Comparison of ENCODE assay signal across 17 mouse cellular contexts in genomic region chr13:31911956-31912355, GRCm38 (mm10).
DNase-seq lines count a peak whose midpoint lies in the region; ATAC-seq lines count a peak whose summit lies in the region.
"Had no signal": no experiment of that assay in that cellular context is flagged by ENCODE, and none has a peak within 500 bp of the region (broad histone marks: within the 10 kb centered on the region; RNA-seq: fewer than 3 reads in every experiment).

No protein-coding gene starts in this region.

- peak; percentile 45 for DNase-seq in forebrain, embryonic 10.5 days (ENCODE audit: extremely low spot score, low spot score)
- DNase-seq in kidney, adult 11 months: no peak
- peak; percentile 10 for DNase-seq in 416B (ENCODE audit: low read depth)
- DNase-seq in ovary, adult 18-20 months (ENCODE audit: low spot score): no peak
- no peak for DNase-seq in adrenal gland, postnatal 25 days
- DNase-seq: cerebellum, adult 11-12 months; kidney, adult 2 months; lung, postnatal 10 days; right cerebral cortex, postnatal 4 days; thymus, postnatal 14 days had no signal

- H3K9ac ChIP-seq in forebrain, embryonic 12.5 days: no peak overlapping the region
- H3K9ac ChIP-seq in kidney, embryonic 16.5 days (replicated peaks; ENCODE audit: low read length): 0 out of 2 replicates have a peak overlapping the region, but pooled peaks have one; percentile 14
- no peak overlapping the region for H3K9ac ChIP-seq in embryonic facial prominence, embryonic 15.5 days
- H3K9ac ChIP-seq: forebrain, embryonic 13.5 days; hindbrain, embryonic 12.5 days; liver, embryonic 12.5 days; stomach, embryonic 15.5 days had no signal

- H3K27ac ChIP-seq in forebrain, embryonic 10.5 days: peak overlapping the region; percentile 54
- H3K27ac ChIP-seq in forebrain, embryonic 12.5 days: no peak overlapping the region
- H3K27ac ChIP-seq in kidney, embryonic 16.5 days (ENCODE audit: low read length): peak overlapping the region; percentile 27; the same call in 1 of the 2 replicates
- no peak overlapping the region for H3K27ac ChIP-seq in embryonic facial prominence, embryonic 15.5 days (replicated peaks)
- H3K27ac ChIP-seq: forebrain, embryonic 13.5 days; hindbrain, embryonic 12.5 days; liver, embryonic 12.5 days; stomach, embryonic 15.5 days had no signal

- H3K4me3 ChIP-seq in forebrain, embryonic 10.5 days: no peak overlapping the region
- H3K4me3 ChIP-seq in forebrain, embryonic 12.5 days (replicated peaks): no peak overlapping the region
- no peak overlapping the region for H3K4me3 ChIP-seq in kidney, embryonic 16.5 days (ENCODE audit: low read length)
- H3K4me3 ChIP-seq in embryonic facial prominence, embryonic 15.5 days (replicated peaks): no peak overlapping the region
- H3K4me3 ChIP-seq: forebrain, embryonic 13.5 days; hindbrain, embryonic 12.5 days; liver, embryonic 12.5 days; stomach, embryonic 15.5 days had no signal

- H3K36me3 ChIP-seq in forebrain, embryonic 10.5 days (replicated peaks): no peaks in the 10 kb centered on the region
- H3K36me3 ChIP-seq in forebrain, embryonic 12.5 days (replicated peaks): no peaks in the 10 kb centered on the region
- no peaks in the 10 kb centered on the region for H3K36me3 ChIP-seq in kidney, embryonic 16.5 days (ENCODE audit: insufficient read depth, low read length)
- H3K36me3 ChIP-seq in embryonic facial prominence, embryonic 15.5 days: no peaks in the 10 kb centered on the region
- H3K36me3 ChIP-seq: hindbrain, embryonic 12.5 days; liver, embryonic 12.5 days; stomach, embryonic 15.5 days had no signal

- no peaks in the 10 kb centered on the region for H3K9me3 ChIP-seq in forebrain, embryonic 10.5 days
- H3K9me3 ChIP-seq in forebrain, embryonic 12.5 days: no peaks in the 10 kb centered on the region
- no peaks in the 10 kb centered on the region for H3K9me3 ChIP-seq in kidney, embryonic 16.5 days (ENCODE audit: low read length)
- H3K9me3 ChIP-seq in embryonic facial prominence, embryonic 15.5 days (replicated peaks): no peaks in the 10 kb centered on the region
- H3K9me3 ChIP-seq: hindbrain, embryonic 12.5 days; liver, embryonic 12.5 days; stomach, embryonic 15.5 days had no signal

- H3K4me1 ChIP-seq in forebrain, embryonic 10.5 days: peaks cover 43% of the 10 kb centered on the region
- peaks cover 4% of the 10 kb centered on the region; the same call in 1 of the 2 replicates for H3K4me1 ChIP-seq in forebrain, embryonic 12.5 days
- H3K4me1 ChIP-seq in kidney, embryonic 16.5 days (ENCODE audit: insufficient read depth, low read length): peaks cover 9% of the 10 kb centered on the region
- 0 out of 2 replicates have a peak, but pooled peaks cover 4% of the 10 kb centered on the region for H3K4me1 ChIP-seq in embryonic facial prominence, embryonic 15.5 days
- H3K4me1 ChIP-seq: forebrain, embryonic 13.5 days; liver, embryonic 12.5 days had no signal

- WGBS in forebrain, embryonic 10.5 days: 4% methylated on average over 5 of the region's 5 CpGs
- WGBS in forebrain, embryonic 12.5 days: 8% methylated on average over 5 of the region's 5 CpGs
- 14% methylated on average over 5 of the region's 5 CpGs for WGBS in kidney, embryonic 16.5 days
- WGBS in embryonic facial prominence, embryonic 15.5 days: 19% methylated on average over 5 of the region's 5 CpGs

- no peak for ATAC-seq in forebrain, embryonic 12.5 days (ENCODE audit: low FRiP score)
- peak; percentile 39; the same call in 1 of the 2 replicates for ATAC-seq in kidney, embryonic 16.5 days (ENCODE audit: low FRiP score, low TSS enrichment)
- peak; percentile 29; the same call in 1 of the 2 replicates for ATAC-seq in embryonic facial prominence, embryonic 15.5 days (ENCODE audit: insufficient number of reproducible peaks, low FRiP score, low TSS enrichment, low read depth)
- ATAC-seq: forebrain, embryonic 13.5 days; liver, embryonic 12.5 days had no signal

- H3K27me3 ChIP-seq in forebrain, embryonic 10.5 days (ENCODE audit: poor library complexity, severe bottlenecking): 0 out of 2 replicates have a peak, but pooled peaks cover 9% of the 10 kb centered on the region
- no peaks in the 10 kb centered on the region for H3K27me3 ChIP-seq in forebrain, embryonic 12.5 days
- no peaks in the 10 kb centered on the region for H3K27me3 ChIP-seq in kidney, embryonic 16.5 days (ENCODE audit: insufficient read depth, low read length)
- no peaks in the 10 kb centered on the region for H3K27me3 ChIP-seq in embryonic facial prominence, embryonic 15.5 days
- H3K27me3 ChIP-seq: forebrain, embryonic 13.5 days; hindbrain, embryonic 12.5 days; liver, embryonic 12.5 days; stomach, embryonic 15.5 days had no signal

- H3K4me2 ChIP-seq in forebrain, embryonic 12.5 days: no peak overlapping the region
- H3K4me2 ChIP-seq in kidney, embryonic 16.5 days (replicated peaks; ENCODE audit: low read depth, low read length): no peak overlapping the region
- H3K4me2 ChIP-seq in embryonic facial prominence, embryonic 15.5 days (replicated peaks): no peak overlapping the region
- H3K4me2 ChIP-seq: forebrain, embryonic 13.5 days; hindbrain, embryonic 12.5 days; liver, embryonic 12.5 days; stomach, embryonic 15.5 days had no signal

Comparison
In these comparisons a context has a peak if more than half of its experiments do, and no peak if none do; other contexts are left out.
1. H3K27ac ChIP-seq: peak in forebrain, embryonic 10.5 days (single experiment) and kidney, embryonic 16.5 days (single experiment); none in forebrain, embryonic 12.5 days (single experiment) and embryonic facial prominence, embryonic 15.5 days (single experiment).
2. DNase-seq: peak in forebrain, embryonic 10.5 days (single experiment) and 416B (single experiment); none in kidney, adult 11 months (single experiment), ovary, adult 18-20 months (single experiment) and adrenal gland, postnatal 25 days (single experiment).